Mouse (Mus musculus) urinary bladder, adult 2 months (tissue): ENCODE data around the gene Magohb. TPM values are rescaled to one million over a fixed set of nuclear protein-coding genes. Genes with fewer than 3 reads are reported as not detected.

ENCODE experiments used
- DNase-seq: peaks from one replicate; pipeline ENCODE4 v3.0.0; 2022; ENCODE audit warnings: low spot score
- polyA plus RNA-seq: library from polyadenylated mRNA; depleted of rRNA; stranded (reverse); fragments of >200 nt; gene quantifications from 2 replicates; pipeline ENCODE4 v1.2.3, GENCODE M21; 2012; rRNA removed

Gene Magohb
- polyA plus RNA-seq, 1 experiment = 21.3 TPM

GRCm38 (mm10) chr6:131262009-131262408 lies 31.0 kb downstream of the Magohb start:
- no peak for DNase-seq

GRCm38 (mm10) chr6:131247206-131247605 lies 45.8 kb downstream of the Magohb start, which contains the start of gene Klra2:
Klra2 (minus strand) TSS chr6:131247362.
- DNase-seq = no peak

GRCm38 (mm10) chr6:131245081-131245480 lies 48.0 kb downstream of the Magohb start:
- DNase-seq = no peak

Other genes starting within 250 kb of the Magohb start
- gene Klra2, start 45.9 kb downstream of the Magohb start, polyA plus RNA-seq = 0.59 and 0.99 TPM in 2 replicates
- 15.9 and 20.4 TPM in 2 replicates for gene Styk1, start 60.4 kb upstream of the Magohb start, polyA plus RNA-seq
- gene Ybx3, start 95.2 kb upstream of the Magohb start, polyA plus RNA-seq = 177 and 227 TPM in 2 replicates
- gene 5430401F13Rik, start 193.2 kb upstream of the Magohb start, polyA plus RNA-seq = not detected in 2 replicates
- gene Gm6619, start 193.2 kb upstream of the Magohb start, polyA plus RNA-seq = not detected in 2 replicates